Mouse (Mus musculus) urinary bladder, adult 2 months (tissue): ENCODE results near the gene Esyt2. TPM values are rescaled to one million over a fixed set of nuclear protein-coding genes. Genes with fewer than 3 reads are reported as not detected.

Experiments used
- polyA plus RNA-seq: library from polyadenylated mRNA; depleted of rRNA; stranded (reverse); fragments of >200 nt; gene quantifications from 2 replicates; pipeline ENCODE4 v1.2.3, GENCODE M21; 2012; rRNA removed

The Esyt2 gene
- polyA plus RNA-seq, 1 experiment: 21.5 TPM

Other genes with a start within 250 kb of the Esyt2 start
- 27.7 and 28.1 TPM in 2 replicates for gene Zfp386, start 233.5 kb upstream of the Esyt2 start, polyA plus RNA-seq
- gene Vipr2, start 203.5 kb upstream of the Esyt2 start, polyA plus RNA-seq: 0.43 and 0.65 TPM in 2 replicates
- 12.5 and 16.4 TPM in 2 replicates for gene Wdr60, start 18.2 kb upstream of the Esyt2 start, polyA plus RNA-seq
- not detected in 2 replicates for gene Gm11027, start 5.8 kb upstream of the Esyt2 start, polyA plus RNA-seq
- 3.1 and 3.2 TPM in 2 replicates for gene Ncapg2, start 124.2 kb downstream of the Esyt2 start, polyA plus RNA-seq
- gene Ptprn2, start 204.5 kb downstream of the Esyt2 start, polyA plus RNA-seq: 0.21 and 0.22 TPM in 2 replicates